Mouse (Mus musculus) brain, embryonic 14.5 days (tissue): Measurements from ENCODE around the gene Flt4. TPM values are rescaled to one million over a fixed set of nuclear protein-coding genes. Genes with fewer than 3 reads are reported as not detected.
"Not testable (repeated sequence)": the region's sequence is repeated elsewhere in the genome, so short reads cannot be mapped to it uniquely, and the experiment has no call there.

Experiments
- DNase-seq: peaks from one replicate; pipeline ENCODE4 v3.0.0-alpha.2; 2011; ENCODE audit warnings: low read depth
- CTCF ChIP-seq: fragments of 200-500 bp; IDR thresholded peaks from 2 replicates; pipeline ENCODE4 v1.5.1; 2012; ENCODE audit warnings: inconsistent platforms, mild to moderate bottlenecking, moderate library complexity, borderline replicate concordance; ENCODE audit not compliant: insufficient read depth, insufficient read length; ENCODE audit errors: extremely low read depth
- POLR2A ChIP-seq: fragments of 200-500 bp; IDR thresholded peaks from 2 replicates; pipeline ENCODE4 v1.6.1; 2012; ENCODE audit warnings: mild to moderate bottlenecking, inconsistent platforms, borderline replicate concordance; ENCODE audit not compliant: poor library complexity, insufficient read depth, insufficient read length, severe bottlenecking; ENCODE audit errors: extremely low read depth
- polyA plus RNA-seq: library from polyadenylated mRNA; depleted of rRNA; stranded (reverse); fragments of >200 nt; gene quantifications from 2 replicates; pipeline ENCODE4 v1.2.3, GENCODE M21; 2012; rRNA removed

Flt4 gene
- polyA plus RNA-seq, result 2.3 and 3.7 TPM in 2 replicates

- peak; percentile 21 for DNase-seq
Measured at GRCm38 (mm10) chr11:49608938-49609867, at the start of gene Flt4. Gene Flt4, plus strand, starts transcription at chr11:49609263.

GRCm38 (mm10) chr11:49575054-49575453 lies 34.0 kb upstream of the Flt4 start:
- peak; percentile 6 for DNase-seq

- DNase-seq, result not testable (repeated sequence)
Measured at GRCm38 (mm10) chr11:49580452-49580851, 28.6 kb upstream of the Flt4 start.

- no peak for TF ChIP-seq POLR2A
- no peak for TF ChIP-seq CTCF
- DNase-seq, result no peak
Measured at GRCm38 (mm10) chr11:49590213-49590612, 18.9 kb upstream of the Flt4 start.

GRCm38 (mm10) chr11:49597149-49597548 lies 11.9 kb upstream of the Flt4 start:
- DNase-seq, result not testable (repeated sequence)

GRCm38 (mm10) chr11:49608306-49608705 lies 757 bp upstream of the Flt4 start:
- not testable (repeated sequence) for DNase-seq

- not testable (repeated sequence) for DNase-seq
Measured at GRCm38 (mm10) chr11:49609868-49610824, 1.1 kb downstream of the Flt4 start.

- not testable (repeated sequence) for DNase-seq
Measured at GRCm38 (mm10) chr11:49611349-49611748, 2.3 kb downstream of the Flt4 start.

GRCm38 (mm10) chr11:49612154-49612553 lies 3.1 kb downstream of the Flt4 start:
- TF ChIP-seq CTCF (no peak), POLR2A (no peak)
- DNase-seq, result no peak

- TF ChIP-seq CTCF, result no peak
- TF ChIP-seq POLR2A, result no peak
- no peak for DNase-seq
Measured at GRCm38 (mm10) chr11:49613349-49613748, 4.3 kb downstream of the Flt4 start.

GRCm38 (mm10) chr11:49615856-49616725 lies 7.0 kb downstream of the Flt4 start:
- TF ChIP-seq CTCF, result no peak
- TF ChIP-seq POLR2A, result no peak

GRCm38 (mm10) chr11:49618476-49618875 lies 9.4 kb downstream of the Flt4 start:
- TF ChIP-seq CTCF (no peak), POLR2A (no peak)
- no peak for DNase-seq

More at GRCm38 (mm10) chr11:49615856-49616725, 7.0 kb downstream of the Flt4 start:
- no peak for DNase-seq
